Mouse (Mus musculus) myocyte (in vitro differentiated cells): ENCODE measurements at regions not wholly inside any gene's neighbourhood (a gene's known extent, or its start where the extent isn't known, plus 50 kb on each side); places are given as distances from the start of the nearest gene placed in this dataset.

Experiments
- H3K27me3 ChIP-seq: one replicate; pipeline ENCODE4 v1.6.1; 2011; ENCODE audit not compliant: control insufficient read depth, insufficient read depth, insufficient read length
- H3K36me3 ChIP-seq: one replicate; pipeline ENCODE4 v1.6.1; 2011; ENCODE audit not compliant: control insufficient read depth, insufficient read depth
- H3K4me2 ChIP-seq: one replicate; pipeline ENCODE4 v1.6.1; 2011; ENCODE audit warnings: low read depth, control low read depth
- H3K4me3 ChIP-seq: one replicate; pipeline ENCODE4 v1.5.1; 2011; ENCODE audit warnings: mild to moderate bottlenecking, control low read depth, moderate library complexity
- H3K79me2 ChIP-seq: one replicate; pipeline ENCODE4 v1.6.1; 2011; ENCODE audit not compliant: control insufficient read depth, insufficient read depth
- H3ac ChIP-seq: one replicate; pipeline ENCODE4 v1.6.1; 2011; ENCODE audit not compliant: control insufficient read depth, insufficient read length
- CEBPB ChIP-seq: IDR thresholded peaks from 2 replicates; pipeline ENCODE4 v1.6.1; 2011; ENCODE audit warnings: mild to moderate bottlenecking, moderate library complexity; ENCODE audit not compliant: poor library complexity, insufficient read depth, severe bottlenecking
- E2F4 ChIP-seq: IDR thresholded peaks from one replicate; pipeline ENCODE4 v1.6.1; 2011; ENCODE audit warnings: mild to moderate bottlenecking, control low read depth, moderate library complexity; ENCODE audit not compliant: insufficient read depth
- MAX ChIP-seq: IDR thresholded peaks from one replicate; pipeline ENCODE4 v1.6.1; 2011; ENCODE audit warnings: low read depth, mild to moderate bottlenecking, control low read depth
- MYOD1 ChIP-seq, 3 experiments: IDR thresholded peaks; one replicate each; pipeline ENCODE4 v1.6.1; 2011; ENCODE audit warnings: control low read depth in 2 of 3, low read depth in 2 of 3, mild to moderate bottlenecking in 2 of 3, moderate library complexity in 1 of 3; ENCODE audit not compliant: insufficient read length in 2 of 3, control insufficient read depth in 1 of 3
- MYOG ChIP-seq, 3 experiments: IDR thresholded peaks; one replicate each; pipeline ENCODE4 v1.6.1; 2011; ENCODE audit warnings: control low read depth in 2 of 3, low read depth in 2 of 3, mild to moderate bottlenecking in 2 of 3; ENCODE audit not compliant: insufficient read length in 2 of 3, control insufficient read depth in 1 of 3, insufficient read depth in 1 of 3
- POLR2A ChIP-seq: IDR thresholded peaks from one replicate; pipeline ENCODE4 v1.6.1; 2011; ENCODE audit warnings: low read depth, mild to moderate bottlenecking, control low read depth, moderate library complexity; ENCODE audit not compliant: insufficient read length
- POLR2AphosphoS2 ChIP-seq: IDR thresholded peaks from one replicate; pipeline ENCODE4 v1.6.1; 2011; ENCODE audit warnings: low read depth, control low read depth; ENCODE audit not compliant: insufficient read length
- REST ChIP-seq: IDR thresholded peaks from one replicate; pipeline ENCODE4 v1.6.1; 2011; ENCODE audit warnings: mild to moderate bottlenecking, control low read depth, moderate library complexity; ENCODE audit not compliant: insufficient read depth, insufficient read length
- SRF ChIP-seq: IDR thresholded peaks from one replicate; pipeline ENCODE4 v1.6.1; 2011; ENCODE audit warnings: low read depth; ENCODE audit not compliant: control insufficient read depth, insufficient read length
- TCF12 ChIP-seq: IDR thresholded peaks from one replicate; pipeline ENCODE4 v1.6.1; 2011; ENCODE audit warnings: mild to moderate bottlenecking, control low read depth; ENCODE audit not compliant: poor library complexity, insufficient read depth, severe bottlenecking
- TCF3 ChIP-seq: IDR thresholded peaks from one replicate; pipeline ENCODE4 v1.6.1; 2011; ENCODE audit warnings: low read depth, control low read depth; ENCODE audit not compliant: insufficient read length
- USF1 ChIP-seq: IDR thresholded peaks from one replicate; pipeline ENCODE4 v1.6.1; 2011; ENCODE audit warnings: low read depth, mild to moderate bottlenecking, control low read depth, moderate library complexity

DNA sequence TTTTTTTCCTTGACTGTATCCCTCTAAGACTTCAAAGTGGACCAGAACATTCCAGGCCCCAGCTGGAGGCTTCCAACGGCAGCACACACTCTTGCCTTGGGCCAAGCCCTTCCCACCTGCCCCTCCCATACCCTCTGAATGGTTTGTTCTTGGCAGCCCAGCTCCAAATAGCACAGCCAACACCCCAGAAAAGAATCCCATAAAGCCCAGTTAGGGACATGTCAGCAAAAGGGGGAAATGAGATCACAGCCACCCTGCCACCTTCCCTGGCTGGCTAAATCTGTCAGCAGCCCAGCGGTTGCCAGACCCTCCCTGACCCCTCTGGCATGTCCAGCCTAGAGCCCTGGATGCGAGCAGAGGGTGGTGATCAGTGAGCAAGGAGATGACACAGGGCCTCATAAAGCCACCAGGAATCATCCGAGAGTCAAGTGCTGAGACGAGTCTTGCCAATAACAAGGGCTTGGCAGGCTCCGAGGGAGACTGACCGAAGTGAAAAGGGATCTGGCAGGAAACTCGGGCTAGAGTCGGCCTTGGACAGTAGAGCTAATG is 258.8 kb downstream of the Rplp1 start:
- no peaks in the 10 kb centered on the region for H3K79me2 ChIP-seq
- H3K27me3 ChIP-seq, result no peaks in the 10 kb centered on the region
- TF ChIP-seq TCF12 (peak; percentile 17), SRF (no peak), POLR2AphosphoS2 (no peak), CEBPB (no peak), POLR2A (no peak), TCF3 (peak; percentile 25), USF1 (no peak), MAX (no peak), MYOG (IDR thresholded peaks at IDR 0.05; ENCODE audit: control insufficient read depth in 1 of 3, insufficient read depth in 1 of 3, insufficient read length in 2 of 3, low read depth in 2 of 3) (peak in 1 of 3 experiments; percentile 5), E2F4 (no peak), REST (no peak), MYOD1 (IDR thresholded peaks at IDR 0.05; ENCODE audit: control insufficient read depth in 1 of 3, insufficient read length in 2 of 3, low read depth in 2 of 3) (peak in 1 of 3 experiments; percentile 60)
- H3ac ChIP-seq, result no peak overlapping the region
- H3K36me3 ChIP-seq, result no peaks in the 10 kb centered on the region
- H3K4me3 ChIP-seq, result no peak overlapping the region
- peak overlapping the region; percentile 49 for H3K4me2 ChIP-seq

DNA sequence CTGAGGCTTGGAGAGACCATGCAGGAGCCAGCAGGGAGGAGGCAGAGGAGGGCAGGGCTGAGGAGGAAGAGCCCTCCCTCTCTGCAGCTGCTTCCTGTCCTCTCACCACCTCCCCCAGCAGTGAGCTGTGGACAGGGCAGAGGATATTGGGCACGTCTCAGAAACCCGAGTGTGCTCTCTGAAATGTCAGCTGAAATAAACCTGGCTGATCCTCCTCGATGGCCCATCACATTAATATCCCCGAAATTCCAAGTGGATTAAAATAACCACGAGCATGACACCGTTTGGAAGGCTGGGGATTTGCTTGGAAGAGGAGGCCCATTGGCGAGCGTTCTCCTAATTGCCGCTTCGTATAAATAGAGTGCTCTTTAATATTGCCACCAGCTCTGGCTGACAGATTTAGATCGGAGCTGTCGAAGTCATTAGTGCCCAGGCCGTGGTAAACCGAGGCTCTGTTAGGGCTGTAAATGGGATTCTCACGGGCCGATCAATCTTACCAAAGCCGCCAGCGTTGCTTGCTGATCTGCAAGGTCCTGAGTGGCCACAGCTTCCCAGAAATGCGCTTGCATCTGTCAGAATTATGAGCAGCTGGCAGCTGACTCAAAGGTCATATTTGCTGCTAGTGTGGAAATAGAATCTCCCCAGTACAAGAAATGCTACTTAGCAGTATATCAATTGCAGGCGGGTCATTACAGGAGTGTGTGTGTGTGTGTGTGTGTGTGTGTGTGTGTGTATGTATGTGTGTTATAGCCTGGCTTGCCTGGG is 268.5 kb downstream of the Rplp1 start:
- no peak overlapping the region for H3ac ChIP-seq
- no peaks in the 10 kb centered on the region for H3K36me3 ChIP-seq
- peak overlapping the region; percentile 67 for H3K4me2 ChIP-seq
- no peaks in the 10 kb centered on the region for H3K79me2 ChIP-seq
- H3K27me3 ChIP-seq, result no peaks in the 10 kb centered on the region
- H3K4me3 ChIP-seq, result peak overlapping the region; percentile 1
- TF ChIP-seq MYOG (IDR thresholded peaks at IDR 0.05; ENCODE audit: control insufficient read depth in 1 of 3, insufficient read depth in 1 of 3, insufficient read length in 2 of 3, low read depth in 2 of 3) (peak; percentile 74 to 95 (median 89)), MYOD1 (IDR thresholded peaks at IDR 0.05; ENCODE audit: control insufficient read depth in 1 of 3, insufficient read length in 2 of 3, low read depth in 2 of 3) (peak; percentile 93 to 97 (median 96)), TCF12 (peak; percentile 91), TCF3 (peak; percentile 66), POLR2A (peak; percentile 25), MAX (no peak)

DNA sequence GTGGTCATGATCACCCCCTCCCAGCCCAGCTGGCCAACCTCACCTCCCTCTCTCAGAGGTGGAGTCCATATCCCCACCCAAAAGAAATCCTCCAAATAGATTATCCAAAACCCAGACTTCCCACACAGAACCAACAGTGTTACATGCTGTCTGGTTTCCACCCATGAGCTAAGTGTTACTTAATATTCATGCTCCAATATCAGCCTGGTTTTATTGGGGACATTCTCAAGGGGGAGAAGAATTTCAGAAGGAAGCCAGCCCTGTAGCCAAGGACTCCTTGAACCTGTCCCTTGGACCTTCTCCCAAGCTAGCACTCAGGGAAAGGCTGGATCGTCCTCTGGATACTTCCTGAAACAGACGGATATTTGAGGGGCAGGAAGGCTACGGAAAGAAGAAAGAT is 268.6 kb downstream of the Tle3 start:
- H3K4me3 ChIP-seq, result no peak overlapping the region
- H3K36me3 ChIP-seq, result no peaks in the 10 kb centered on the region
- no peak for TF ChIP-seq POLR2A
- no peak for TF ChIP-seq TCF12
- TF ChIP-seq E2F4, result no peak
- no peak for TF ChIP-seq MYOD1 (IDR thresholded peaks at IDR 0.05; ENCODE audit: control insufficient read depth in 1 of 3, insufficient read length in 2 of 3, low read depth in 2 of 3)
- TF ChIP-seq MAX, result no peak
- H3K27me3 ChIP-seq, result no peaks in the 10 kb centered on the region
- H3K79me2 ChIP-seq, result no peaks in the 10 kb centered on the region
- peak overlapping the region; percentile 1 for H3K4me2 ChIP-seq
- H3ac ChIP-seq, result no peak overlapping the region

DNA sequence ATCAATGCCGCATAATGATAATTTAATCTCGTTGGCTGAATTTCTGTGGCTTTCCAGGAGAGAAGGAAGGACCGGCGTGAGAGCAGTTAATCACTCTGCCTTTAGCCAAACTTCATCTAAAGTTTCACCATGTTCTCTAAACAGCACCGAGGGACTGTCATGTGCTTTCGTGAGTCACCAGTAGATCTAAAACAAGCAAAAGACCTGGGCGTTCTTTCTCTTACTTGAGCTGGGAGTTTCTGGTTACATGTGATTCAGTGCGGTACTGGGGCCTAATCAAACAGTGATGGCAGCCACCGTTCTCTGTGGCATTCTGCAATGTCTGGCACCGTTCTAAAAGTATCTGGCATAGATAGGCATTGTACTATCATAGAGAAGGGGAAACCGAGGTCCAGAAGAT is 266.7 kb downstream of the Tle3 start:
- Histone ChIP-seq H3K4me2 (peak overlapping the region; percentile 39), H3K4me3 (no peak overlapping the region), H3ac (no peak overlapping the region), H3K36me3 (no peaks in the 10 kb centered on the region), H3K79me2 (no peaks in the 10 kb centered on the region), H3K27me3 (no peaks in the 10 kb centered on the region)
- TF ChIP-seq USF1 (no peak), TCF3 (no peak), MYOD1 (IDR thresholded peaks at IDR 0.05; ENCODE audit: control insufficient read depth in 1 of 3, insufficient read length in 2 of 3, low read depth in 2 of 3) (no peak), MAX (no peak), CEBPB (no peak), REST (no peak), E2F4 (no peak), TCF12 (no peak), POLR2AphosphoS2 (no peak)

DNA sequence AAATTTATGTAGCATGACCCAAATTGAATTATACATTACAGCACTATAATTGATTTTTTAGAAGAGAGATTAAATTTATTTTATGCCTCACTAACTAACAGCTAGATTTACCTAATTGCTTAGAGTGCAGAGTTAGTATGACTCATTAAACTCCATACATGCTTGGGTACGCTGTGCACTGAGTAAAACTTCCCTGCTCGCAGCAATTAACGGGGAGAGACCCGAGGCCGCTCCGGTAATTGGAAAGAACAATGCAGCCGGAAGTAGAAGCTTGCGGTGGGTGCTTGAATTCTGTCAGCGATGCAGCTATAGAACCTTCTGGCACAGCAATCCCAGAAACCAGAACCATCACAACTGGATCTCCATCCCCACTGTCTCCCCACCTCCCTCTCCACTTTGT is 261.8 kb downstream of the Tle3 start:
- Histone ChIP-seq H3K4me3 (no peak overlapping the region), H3K4me2 (no peak overlapping the region), H3K36me3 (no peaks in the 10 kb centered on the region), H3ac (no peak overlapping the region), H3K79me2 (no peaks in the 10 kb centered on the region), H3K27me3 (no peaks in the 10 kb centered on the region)
- TF ChIP-seq USF1 (no peak), REST (no peak), MYOD1 (IDR thresholded peaks at IDR 0.05; ENCODE audit: control insufficient read depth in 1 of 3, insufficient read length in 2 of 3, low read depth in 2 of 3) (no peak), POLR2AphosphoS2 (no peak)
